Mouse (Mus musculus): ENCODE measurements around the gene Caap1. TPM values are rescaled to one million over a fixed set of nuclear protein-coding genes. Genes with fewer than 3 reads are reported as not detected.

Caap1 gene
- polyA plus RNA-seq, 1 experiment from 2014 or later = 24.6 TPM

GRCm38 (mm10) chr4:94559266-94559665, 2.7 kb upstream of the Caap1 start:
- Histone ChIP-seq H3K36me3 (replicated peaks) (no peaks in the 10 kb centered on the region), H3K9me3 (no peaks in the 10 kb centered on the region), H3K4me3 (no peak overlapping the region), H3K27me3 (replicated peaks; ENCODE audit: low read depth, poor library complexity, severe bottlenecking) (no peaks in the 10 kb centered on the region), H3K27ac (replicated peaks) (no peak overlapping the region), H3K4me1 (peaks cover 10% of the 10 kb centered on the region)
- 61% methylated on average over 2 of the region's 2 CpGs for WGBS
- DNase-seq (ENCODE audit: low spot score) = peak; percentile 11

GRCm38 (mm10) chr4:94557145-94557544, 549 bp upstream of the Caap1 start:
- Histone ChIP-seq H3K36me3 (replicated peaks) (no peaks in the 10 kb centered on the region), H3K4me1 (peaks cover 10% of the 10 kb centered on the region), H3K27me3 (replicated peaks; ENCODE audit: low read depth, poor library complexity, severe bottlenecking) (no peaks in the 10 kb centered on the region), H3K9me3 (no peaks in the 10 kb centered on the region), H3K4me3 (peak overlapping the region; percentile 94), H3K27ac (replicated peaks) (no peak overlapping the region)
- no peak for DNase-seq (ENCODE audit: low spot score)
- 76% methylated on average over 7 of the region's 7 CpGs for WGBS

GRCm38 (mm10) chr4:94554955-94555494, 1.6 kb downstream of the Caap1 start:
- no peak for DNase-seq (ENCODE audit: low spot score)
- H3K4me3 ChIP-seq = peak overlapping the region; percentile 94
- no peaks in the 10 kb centered on the region for H3K27me3 ChIP-seq (replicated peaks; ENCODE audit: low read depth, poor library complexity, severe bottlenecking)
- H3K9me3 ChIP-seq = no peaks in the 10 kb centered on the region
- H3K36me3 ChIP-seq (replicated peaks) = peaks cover 7% of the 10 kb centered on the region; the same call in 1 of the 2 replicates
- 87% methylated on average over 5 of the region's 5 CpGs for WGBS
- H3K4me1 ChIP-seq = peaks cover 10% of the 10 kb centered on the region
- no peak overlapping the region for H3K27ac ChIP-seq (replicated peaks)

- H3K27ac ChIP-seq (replicated peaks) = no peak overlapping the region
- no peaks in the 10 kb centered on the region for H3K27me3 ChIP-seq (replicated peaks; ENCODE audit: low read depth, poor library complexity, severe bottlenecking)
- H3K36me3 ChIP-seq (replicated peaks) = peaks cover 88% of the 10 kb centered on the region
- WGBS = 85% methylated on average over 7 of the region's 7 CpGs
- no peaks in the 10 kb centered on the region for H3K4me1 ChIP-seq
- H3K4me3 ChIP-seq = no peak overlapping the region
- no peaks in the 10 kb centered on the region for H3K9me3 ChIP-seq
- DNase-seq (ENCODE audit: low spot score) = no peak
These were observed 12.3 kb downstream of the Caap1 start for GRCm38 (mm10) chr4:94544321-94544720.

- DNase-seq (ENCODE audit: low spot score) = no peak
- WGBS = 94% methylated on average over 4 of the region's 4 CpGs
- no peak overlapping the region for H3K27ac ChIP-seq (replicated peaks)
- H3K9me3 ChIP-seq = no peaks in the 10 kb centered on the region
- H3K4me1 ChIP-seq = no peaks in the 10 kb centered on the region
- H3K27me3 ChIP-seq (replicated peaks; ENCODE audit: low read depth, poor library complexity, severe bottlenecking) = no peaks in the 10 kb centered on the region
- H3K4me3 ChIP-seq = no peak overlapping the region
- H3K36me3 ChIP-seq (replicated peaks) = peaks cover 94% of the 10 kb centered on the region
These were observed 13.6 kb downstream of the Caap1 start for GRCm38 (mm10) chr4:94543041-94543440.

DNA sequence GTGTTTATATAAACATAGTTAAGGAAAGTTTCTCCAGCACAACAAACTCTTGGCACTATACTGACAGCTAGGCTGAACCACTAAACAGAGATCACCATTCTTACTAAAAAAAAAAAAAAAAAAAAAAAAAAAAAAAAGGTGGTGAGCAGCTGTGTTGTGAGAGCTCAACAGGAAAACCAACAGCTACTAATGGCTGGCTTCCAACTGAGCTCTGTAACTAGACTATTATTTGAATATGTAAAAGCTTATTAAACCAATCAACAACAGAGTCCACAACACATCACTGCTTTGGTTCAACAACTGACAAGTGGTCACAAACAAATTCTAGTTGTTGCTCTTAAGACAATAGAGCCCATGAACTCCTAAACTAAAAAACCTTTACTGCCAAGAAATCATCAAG, 23.4 kb downstream of the Caap1 start:
- Histone ChIP-seq H3K4me3 (no peak overlapping the region), H3K36me3 (replicated peaks) (peaks cover 29% of the 10 kb centered on the region), H3K9me3 (no peaks in the 10 kb centered on the region), H3K27ac (replicated peaks) (no peak overlapping the region), H3K4me1 (no peaks in the 10 kb centered on the region), H3K27me3 (replicated peaks; ENCODE audit: low read depth, poor library complexity, severe bottlenecking) (no peaks in the 10 kb centered on the region)
- DNase-seq (ENCODE audit: low spot score) = no peak

GRCm38 (mm10) chr4:94529448-94529847, 27.1 kb downstream of the Caap1 start:
- DNase-seq (ENCODE audit: low spot score) = no peak
- 86% methylated on average over 1 of the region's 1 CpGs for WGBS

GRCm38 (mm10) chr4:94523321-94523720, 33.3 kb downstream of the Caap1 start:
- no peak for DNase-seq (ENCODE audit: low spot score)
- H3K27me3 ChIP-seq (replicated peaks; ENCODE audit: low read depth, poor library complexity, severe bottlenecking) = no peaks in the 10 kb centered on the region
- H3K27ac ChIP-seq (replicated peaks) = no peak overlapping the region

More at GRCm38 (mm10) chr4:94529448-94529847, 27.1 kb downstream of the Caap1 start:
- no peak overlapping the region for H3K27ac ChIP-seq (replicated peaks)
- peaks cover 5% of the 10 kb centered on the region for H3K36me3 ChIP-seq (replicated peaks)
- H3K9me3 ChIP-seq = no peaks in the 10 kb centered on the region
- no peak overlapping the region for H3K4me3 ChIP-seq
- no peaks in the 10 kb centered on the region for H3K4me1 ChIP-seq
- no peaks in the 10 kb centered on the region for H3K27me3 ChIP-seq (replicated peaks; ENCODE audit: low read depth, poor library complexity, severe bottlenecking)

GRCm38 (mm10) chr4:94517631-94518030, 39.0 kb downstream of the Caap1 start:
- Histone ChIP-seq H3K27me3 (replicated peaks; ENCODE audit: low read depth, poor library complexity, severe bottlenecking) (no peaks in the 10 kb centered on the region), H3K27ac (replicated peaks) (no peak overlapping the region), H3K9me3 (no peaks in the 10 kb centered on the region), H3K4me3 (no peak overlapping the region), H3K36me3 (replicated peaks) (peaks cover 8% of the 10 kb centered on the region), H3K4me1 (no peaks in the 10 kb centered on the region)
- WGBS = 69% methylated on average over 4 of the region's 4 CpGs
- DNase-seq (ENCODE audit: low spot score) = peak; percentile 36

More at GRCm38 (mm10) chr4:94523321-94523720, 33.3 kb downstream of the Caap1 start:
- Histone ChIP-seq H3K36me3 (replicated peaks) (no peaks in the 10 kb centered on the region; the same call in none of the 2 replicates), H3K9me3 (no peaks in the 10 kb centered on the region), H3K4me3 (no peak overlapping the region), H3K4me1 (no peaks in the 10 kb centered on the region)

- Histone ChIP-seq H3K36me3 (replicated peaks) (peaks cover 30% of the 10 kb centered on the region), H3K27me3 (replicated peaks; ENCODE audit: low read depth, poor library complexity, severe bottlenecking) (no peaks in the 10 kb centered on the region), H3K27ac (replicated peaks) (no peak overlapping the region), H3K4me3 (no peak overlapping the region), H3K9me3 (no peaks in the 10 kb centered on the region), H3K4me1 (no peaks in the 10 kb centered on the region)
- WGBS = 87% methylated on average over 3 of the region's 3 CpGs
- no peak for DNase-seq (ENCODE audit: low spot score)
These were observed 41.2 kb downstream of the Caap1 start for GRCm38 (mm10) chr4:94515366-94515765.

GRCm38 (mm10) chr4:94476749-94477399, 79.7 kb downstream of the Caap1 start:
- no peak overlapping the region for H3K27ac ChIP-seq (replicated peaks)
- 89% methylated on average over 18 of the region's 18 CpGs for WGBS
- no peak overlapping the region for H3K4me3 ChIP-seq
- H3K9me3 ChIP-seq = no peaks in the 10 kb centered on the region
- H3K27me3 ChIP-seq (replicated peaks; ENCODE audit: low read depth, poor library complexity, severe bottlenecking) = no peaks in the 10 kb centered on the region
- H3K36me3 ChIP-seq (replicated peaks) = no peaks in the 10 kb centered on the region
- no peaks in the 10 kb centered on the region for H3K4me1 ChIP-seq
- no peak for DNase-seq (ENCODE audit: low spot score)

DNA sequence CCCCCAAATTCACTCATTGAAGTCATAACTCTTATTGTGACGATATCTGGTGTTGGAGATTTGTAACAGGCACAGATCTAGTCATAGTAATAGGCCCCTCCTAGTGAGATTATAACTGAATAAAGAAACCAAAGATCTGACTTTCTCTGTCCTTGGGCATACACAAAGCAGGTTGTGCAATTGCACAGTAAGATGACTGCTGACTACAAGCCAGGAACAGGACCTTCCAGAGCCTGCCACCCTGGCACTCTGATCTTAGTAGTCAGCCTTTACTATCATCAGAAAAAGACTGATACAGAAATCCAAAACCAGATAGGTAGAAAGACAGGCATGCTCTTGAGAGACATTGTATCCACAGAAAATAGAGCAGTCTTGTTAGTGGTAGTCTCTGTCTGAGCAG, 83.3 kb downstream of the Caap1 start:
- no peak overlapping the region for H3K4me3 ChIP-seq
- no peaks in the 10 kb centered on the region for H3K36me3 ChIP-seq (replicated peaks)
- DNase-seq (ENCODE audit: low spot score) = no peak
- H3K9me3 ChIP-seq = no peaks in the 10 kb centered on the region
- H3K4me1 ChIP-seq = no peaks in the 10 kb centered on the region
- H3K27me3 ChIP-seq (replicated peaks; ENCODE audit: low read depth, poor library complexity, severe bottlenecking) = no peaks in the 10 kb centered on the region
- WGBS = 85% methylated on average over 1 of the region's 1 CpGs
- no peak overlapping the region for H3K27ac ChIP-seq (replicated peaks)

DNA sequence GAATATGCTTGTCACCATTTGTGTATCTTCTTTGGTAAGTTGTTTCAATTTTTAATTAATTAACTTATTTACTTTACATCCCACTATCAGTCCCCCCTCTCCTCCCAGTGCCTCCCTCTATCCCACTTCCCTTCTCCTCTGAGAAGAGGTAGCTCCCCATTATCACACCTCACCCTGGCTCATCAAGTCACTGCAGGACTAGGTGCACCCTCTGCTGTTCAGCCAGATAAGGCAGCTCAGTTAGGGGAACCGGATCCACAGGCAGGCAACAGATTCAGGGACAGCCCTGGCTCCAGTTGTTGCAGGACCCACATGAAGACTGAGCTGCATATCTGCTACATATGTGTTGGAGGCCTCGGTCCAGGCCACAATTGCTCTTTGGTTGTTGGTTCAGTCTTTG, 97.2 kb downstream of the Caap1 start:
- Histone ChIP-seq H3K9me3 (no peaks in the 10 kb centered on the region), H3K27ac (replicated peaks) (no peak overlapping the region)
- 95% methylated on average over 2 of the region's 2 CpGs for WGBS

More for the DNA sequence above, 97.2 kb downstream of the Caap1 start:
- no peak for DNase-seq (ENCODE audit: low spot score)
- peaks cover 25% of the 10 kb centered on the region for H3K36me3 ChIP-seq (replicated peaks)
- no peak overlapping the region for H3K4me3 ChIP-seq
- H3K27me3 ChIP-seq (replicated peaks; ENCODE audit: low read depth, poor library complexity, severe bottlenecking) = no peaks in the 10 kb centered on the region
- H3K4me1 ChIP-seq = no peaks in the 10 kb centered on the region

Data from embryonic facial prominence, embryonic 10.5 days (tissue).